Mouse (Mus musculus) forebrain, embryonic 16.5 days (tissue): ENCODE data around the gene Gkn3. TPM values are rescaled to one million over a fixed set of nuclear protein-coding genes. Genes with fewer than 3 reads are reported as not detected.

Source experiments
- ATAC-seq: fragments of 200-750 bp; cut with Nextera tagmentation; 2 replicates; pipeline ENCODE4 v1.8.0; 2017; ENCODE audit warnings: mild to moderate bottlenecking, moderate library complexity
- H3K27ac ChIP-seq: fragments of 300-500 bp; sonication (generic); 2 replicates; pipeline ENCODE4 v1.5.1; 2014; ENCODE audit warnings: low read length, control low read depth
- H3K27me3 ChIP-seq: fragments of 300-500 bp; sonication (generic); replicated peaks from 2 replicates; pipeline ENCODE4 v1.6.1; 2014; ENCODE audit warnings: low read length; ENCODE audit not compliant: control insufficient read depth, insufficient read depth
- H3K36me3 ChIP-seq: fragments of 300-500 bp; sonication (generic); 2 replicates; pipeline ENCODE4 v1.6.1; 2014; ENCODE audit not compliant: control insufficient read depth, insufficient read depth
- H3K4me1 ChIP-seq: fragments of 300-500 bp; sonication (generic); replicated peaks from 2 replicates; pipeline ENCODE4 v1.6.1; 2014; ENCODE audit warnings: low read length; ENCODE audit not compliant: control insufficient read depth, insufficient read depth
- H3K4me2 ChIP-seq: fragments of 300-500 bp; sonication (generic); 2 replicates; pipeline ENCODE4 v1.6.1; 2014; ENCODE audit warnings: mild to moderate bottlenecking, low read length, control low read depth
- H3K4me3 ChIP-seq: fragments of 300-500 bp; sonication (generic); replicated peaks from 2 replicates; pipeline ENCODE4 v1.5.1; 2014; ENCODE audit warnings: mild to moderate bottlenecking, low read length, control low read depth
- H3K9ac ChIP-seq: fragments of 300-500 bp; sonication (generic); replicated peaks from 2 replicates; pipeline ENCODE4 v1.6.1; 2014; ENCODE audit warnings: low read depth, low read length, control low read depth
- H3K9me3 ChIP-seq: fragments of 300-500 bp; sonication (generic); 2 replicates; pipeline ENCODE4 v1.6.1; 2016; ENCODE audit warnings: low read length; ENCODE audit not compliant: control insufficient read depth
- WGBS: fragments of 180-500 bp; shearing (Covaris S2); extraction: QIAGEN DNeasy Blood & Tissue Kit; methylation state at CpG from one replicate; pipeline ENCODE4 v1.1.7; 2014; 5-methylcytosine and 5-hydroxymethylcytosine counted together
- polyA plus RNA-seq: library from polyadenylated mRNA; unstranded; fragments of >200 nt; fragmentation: Nextera tagmentation; extraction: Ambion mirVana; gene quantifications from 2 replicates; pipeline ENCODE4 v1.2.1, GENCODE M21; 2015

Gene Gkn3
- polyA plus RNA-seq, 1 experiment from 2014 or later, result not detected

DNA sequence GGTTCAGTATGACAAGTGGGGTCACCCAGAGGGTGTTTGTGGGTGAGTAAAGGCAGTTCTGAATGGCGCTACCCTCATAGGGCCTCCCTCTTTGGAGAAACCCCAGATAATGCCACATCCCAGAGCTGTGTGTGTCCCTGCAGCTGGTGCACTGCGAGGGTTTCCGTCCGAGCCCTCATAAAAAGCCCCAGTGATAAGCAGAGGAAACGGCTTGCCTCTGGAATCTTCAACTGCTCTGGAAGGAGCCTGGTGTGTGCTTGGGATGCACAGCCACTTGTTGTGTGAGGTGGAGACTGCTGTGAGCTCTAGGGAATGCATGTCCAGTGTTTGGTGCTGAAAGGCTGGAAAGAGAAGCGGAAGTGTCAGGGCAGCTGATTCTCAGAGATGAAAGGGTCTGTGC, 12.7 kb upstream of the Gkn3 start:
- no peak for ATAC-seq
- H3K9me3 ChIP-seq, result no peaks in the 10 kb centered on the region
- H3K4me2 ChIP-seq, result no peak overlapping the region
- no peak overlapping the region for H3K9ac ChIP-seq
- H3K36me3 ChIP-seq, result no peaks in the 10 kb centered on the region
- H3K27ac ChIP-seq, result no peak overlapping the region
- H3K27me3 ChIP-seq, result no peaks in the 10 kb centered on the region
- no peaks in the 10 kb centered on the region; the same call in 1 of the 2 replicates for H3K4me1 ChIP-seq
- 87% methylated on average over 6 of the region's 6 CpGs for WGBS
- no peak overlapping the region for H3K4me3 ChIP-seq

DNA sequence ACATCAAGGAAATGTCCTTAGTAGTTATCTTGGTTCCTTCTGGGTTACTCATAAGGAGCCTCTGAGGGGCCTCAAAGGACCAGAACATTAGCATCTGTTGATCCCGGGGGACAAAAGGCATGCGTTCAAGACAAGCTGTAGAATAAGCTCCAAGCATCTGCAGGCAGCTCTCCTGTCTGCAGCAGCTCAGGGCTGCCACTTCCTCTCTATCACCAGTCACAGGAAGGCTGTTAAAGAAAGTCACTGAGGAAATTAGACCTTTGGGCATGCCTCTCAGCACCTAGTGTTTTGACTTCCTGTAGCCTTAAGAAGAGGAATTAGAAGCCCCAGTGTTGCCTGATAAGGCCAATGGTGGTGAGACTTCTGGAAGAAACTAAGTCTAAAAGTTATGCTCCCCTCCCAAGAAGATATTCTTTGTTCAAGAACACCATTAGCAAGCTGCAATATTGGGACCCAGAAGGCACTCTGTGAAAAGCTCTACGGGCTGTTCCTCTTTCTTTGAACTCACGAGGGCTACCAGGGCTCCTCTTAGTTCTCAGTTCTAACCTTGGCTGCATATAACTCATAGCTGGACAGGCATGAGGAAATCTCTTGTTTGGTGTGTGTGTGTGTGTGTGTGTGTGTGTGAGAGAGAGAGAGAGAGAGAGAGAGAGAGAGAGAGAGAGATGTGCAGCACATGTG, 11.3 kb upstream of the Gkn3 start:
- no peaks in the 10 kb centered on the region for H3K27me3 ChIP-seq
- 62% methylated on average over 4 of the region's 4 CpGs for WGBS
- no peak for ATAC-seq
- H3K27ac ChIP-seq, result no peak overlapping the region
- H3K9ac ChIP-seq, result no peak overlapping the region
- no peak overlapping the region for H3K4me2 ChIP-seq
- H3K36me3 ChIP-seq, result no peaks in the 10 kb centered on the region
- H3K4me3 ChIP-seq, result no peak overlapping the region
- no peaks in the 10 kb centered on the region; the same call in 1 of the 2 replicates for H3K4me1 ChIP-seq
- no peaks in the 10 kb centered on the region for H3K9me3 ChIP-seq

DNA sequence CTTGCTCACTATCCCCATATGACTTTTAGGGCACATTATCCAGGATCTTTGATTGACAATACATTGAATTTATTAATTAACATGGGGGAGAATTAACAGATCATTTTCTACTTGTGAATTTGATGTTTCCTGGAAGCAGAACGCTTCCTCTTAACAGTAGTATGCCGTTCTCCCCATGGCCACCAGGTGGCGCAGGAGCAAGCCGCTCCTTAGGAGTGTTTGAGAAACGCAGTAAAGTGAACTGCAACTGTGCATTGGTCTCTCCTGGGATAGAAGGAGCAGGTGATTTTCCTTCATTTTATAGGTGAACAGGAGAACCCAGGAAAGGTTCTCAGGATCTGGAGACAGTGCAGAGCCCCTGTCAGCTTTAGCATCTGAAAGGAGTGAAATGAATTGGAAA, 10.4 kb upstream of the Gkn3 start:
- Histone ChIP-seq H3K27me3 (no peaks in the 10 kb centered on the region), H3K9me3 (no peaks in the 10 kb centered on the region), H3K4me3 (no peak overlapping the region), H3K4me2 (no peak overlapping the region), H3K27ac (no peak overlapping the region), H3K4me1 (no peaks in the 10 kb centered on the region; the same call in 1 of the 2 replicates), H3K9ac (no peak overlapping the region), H3K36me3 (no peaks in the 10 kb centered on the region)
- no peak for ATAC-seq
- WGBS, result 2% methylated on average over 5 of the region's 5 CpGs

DNA sequence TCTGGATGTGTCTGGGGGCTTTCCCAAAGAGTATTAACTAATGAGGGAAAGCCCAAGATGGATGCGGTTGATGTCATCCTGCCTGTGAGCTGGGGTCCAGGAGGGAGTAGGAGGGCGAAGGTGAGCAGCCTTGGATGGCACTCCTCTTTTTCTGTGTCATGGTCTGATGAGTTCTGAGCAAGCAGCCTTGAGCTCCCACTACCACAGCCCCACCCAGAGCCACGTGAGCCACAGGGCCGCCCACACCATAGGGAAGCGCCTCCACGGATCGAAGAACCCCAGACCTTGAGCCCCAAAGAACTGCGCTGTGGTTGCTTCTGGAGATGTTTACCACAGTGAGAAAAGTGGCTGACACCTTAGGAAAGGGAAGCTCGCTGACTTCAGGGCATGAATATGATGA, 6.0 kb upstream of the Gkn3 start:
- WGBS, result 86% methylated on average over 9 of the region's 9 CpGs

DNA sequence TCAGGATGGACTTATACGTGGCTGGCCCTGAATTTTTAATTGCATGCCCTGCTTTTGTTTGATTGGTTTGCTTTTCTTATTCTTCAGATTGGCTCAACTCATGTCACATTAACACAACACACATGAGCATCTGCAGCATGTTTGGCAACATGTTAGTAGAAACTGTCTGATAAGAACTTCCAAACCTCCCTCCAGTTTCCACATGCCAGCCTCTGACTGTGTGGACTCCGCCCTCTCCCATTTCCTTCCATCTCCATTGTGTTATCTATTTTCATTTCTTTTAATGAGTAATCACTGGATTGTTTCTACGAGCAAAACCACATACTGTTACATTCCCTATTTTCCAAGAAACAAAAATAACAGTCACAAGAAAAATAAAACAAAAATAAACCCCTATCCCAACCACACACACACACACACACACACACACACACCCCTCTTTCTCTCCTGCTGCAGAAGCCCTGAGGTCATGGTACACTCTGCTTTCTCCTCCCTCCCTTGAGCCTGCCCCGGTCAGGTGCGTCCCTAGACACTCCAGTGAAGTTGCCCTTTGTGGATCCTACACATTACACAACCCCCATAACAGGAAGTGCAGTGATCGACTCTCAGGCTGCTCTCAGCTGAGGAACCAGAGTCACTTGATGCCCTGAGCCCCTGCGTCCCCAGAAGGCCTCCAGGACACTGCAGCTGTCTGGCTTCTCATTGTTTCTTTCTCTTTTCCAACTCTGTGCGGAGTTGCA, 4.9 kb upstream of the Gkn3 start:
- Histone ChIP-seq H3K27ac (no peak overlapping the region), H3K4me1 (no peaks in the 10 kb centered on the region), H3K4me3 (no peak overlapping the region), H3K9me3 (no peaks in the 10 kb centered on the region), H3K36me3 (no peaks in the 10 kb centered on the region), H3K9ac (no peak overlapping the region), H3K4me2 (no peak overlapping the region), H3K27me3 (no peaks in the 10 kb centered on the region)
- no peak for ATAC-seq
- WGBS, result 62% methylated on average over 8 of the region's 8 CpGs

More for the DNA sequence above, 6.0 kb upstream of the Gkn3 start:
- H3K9me3 ChIP-seq, result no peaks in the 10 kb centered on the region
- no peak for ATAC-seq
- H3K27me3 ChIP-seq, result no peaks in the 10 kb centered on the region
- H3K36me3 ChIP-seq, result no peaks in the 10 kb centered on the region
- H3K27ac ChIP-seq, result no peak overlapping the region
- H3K9ac ChIP-seq, result no peak overlapping the region
- H3K4me3 ChIP-seq, result no peak overlapping the region
- no peaks in the 10 kb centered on the region; the same call in 1 of the 2 replicates for H3K4me1 ChIP-seq
- no peak overlapping the region for H3K4me2 ChIP-seq

DNA sequence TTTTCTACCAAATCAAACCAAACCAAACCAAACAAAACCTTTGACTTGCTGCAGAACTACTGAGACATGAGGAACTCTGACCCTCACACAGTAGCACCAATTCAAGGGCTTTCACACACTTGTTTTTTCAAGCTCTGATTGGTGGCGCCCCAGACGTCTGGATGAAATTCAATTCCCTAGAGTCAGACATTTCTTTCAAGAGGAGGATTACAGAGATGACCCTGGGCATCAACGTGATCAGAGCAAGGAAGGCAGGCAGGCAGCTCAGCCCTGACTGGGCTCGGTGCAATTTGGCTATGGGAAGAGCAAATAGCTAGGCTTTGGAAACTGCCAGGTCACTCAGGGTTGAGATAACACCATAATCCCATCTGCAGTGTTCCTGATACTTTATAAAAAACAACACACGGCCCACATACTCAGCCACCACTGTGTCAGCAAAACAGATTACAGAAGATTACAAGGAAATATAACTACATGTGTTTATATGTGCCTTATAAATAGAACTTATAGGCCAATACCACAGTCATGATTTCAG, 787 bp upstream of the Gkn3 start:
- 0 out of 2 replicates have a peak, but pooled peaks cover 2% of the 10 kb centered on the region for H3K4me1 ChIP-seq
- 43% methylated on average over 5 of the region's 5 CpGs for WGBS
- H3K36me3 ChIP-seq, result no peaks in the 10 kb centered on the region
- H3K9me3 ChIP-seq, result no peaks in the 10 kb centered on the region
- H3K9ac ChIP-seq, result no peak overlapping the region
- H3K4me2 ChIP-seq, result no peak overlapping the region
- no peak for ATAC-seq
- H3K27ac ChIP-seq, result no peak overlapping the region
- no peak overlapping the region for H3K4me3 ChIP-seq
- no peaks in the 10 kb centered on the region for H3K27me3 ChIP-seq

DNA sequence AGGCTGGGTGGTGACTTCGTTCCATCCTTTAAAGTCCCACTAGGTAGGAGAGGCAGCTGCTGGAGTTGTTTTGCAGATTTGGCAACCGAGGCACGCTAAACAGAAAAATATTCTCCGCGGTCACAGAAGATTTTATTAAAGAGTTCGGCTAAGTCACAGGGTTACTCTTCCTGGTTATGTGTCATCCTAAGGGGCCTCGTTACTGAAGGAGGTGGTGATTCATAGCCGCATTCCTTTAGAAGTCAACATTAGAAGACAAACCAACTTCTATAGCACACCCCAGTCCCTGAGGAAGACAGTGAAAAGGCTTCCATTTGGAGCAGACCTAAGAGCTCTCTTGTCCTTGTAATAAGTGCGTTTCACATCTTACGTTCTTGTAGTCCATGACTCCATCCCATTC, 2.1 kb downstream of the Gkn3 start:
- no peak overlapping the region for H3K9ac ChIP-seq
- H3K9me3 ChIP-seq, result no peaks in the 10 kb centered on the region
- no peak for ATAC-seq
- no peak overlapping the region for H3K27ac ChIP-seq
- H3K27me3 ChIP-seq, result no peaks in the 10 kb centered on the region
- no peak overlapping the region for H3K4me2 ChIP-seq
- peaks cover 8% of the 10 kb centered on the region for H3K4me1 ChIP-seq
- H3K36me3 ChIP-seq, result no peaks in the 10 kb centered on the region
- no peak overlapping the region for H3K4me3 ChIP-seq
- WGBS, result 86% methylated on average over 10 of the region's 10 CpGs

DNA sequence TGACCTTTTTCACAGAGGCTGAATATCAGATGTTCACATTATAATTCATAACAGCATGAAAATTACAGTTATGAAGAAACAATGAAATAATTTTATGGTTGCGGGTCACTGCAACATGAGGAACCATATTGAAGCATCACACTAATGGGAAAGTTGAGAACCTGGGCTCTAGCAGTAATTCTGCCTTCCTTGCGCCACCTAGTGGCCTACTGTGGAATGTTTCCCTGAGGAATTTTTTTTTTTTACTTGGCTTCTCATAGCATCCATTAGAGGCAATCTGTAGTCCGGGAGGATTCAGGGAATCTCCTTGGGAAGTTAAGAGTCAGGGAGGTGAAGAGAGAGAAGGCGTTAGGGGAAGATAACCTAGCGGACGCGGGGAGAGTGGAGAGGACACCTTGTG, 2.5 kb downstream of the Gkn3 start:
- Histone ChIP-seq H3K9me3 (no peaks in the 10 kb centered on the region), H3K4me2 (no peak overlapping the region)
- 9% methylated on average over 7 of the region's 7 CpGs for WGBS

DNA sequence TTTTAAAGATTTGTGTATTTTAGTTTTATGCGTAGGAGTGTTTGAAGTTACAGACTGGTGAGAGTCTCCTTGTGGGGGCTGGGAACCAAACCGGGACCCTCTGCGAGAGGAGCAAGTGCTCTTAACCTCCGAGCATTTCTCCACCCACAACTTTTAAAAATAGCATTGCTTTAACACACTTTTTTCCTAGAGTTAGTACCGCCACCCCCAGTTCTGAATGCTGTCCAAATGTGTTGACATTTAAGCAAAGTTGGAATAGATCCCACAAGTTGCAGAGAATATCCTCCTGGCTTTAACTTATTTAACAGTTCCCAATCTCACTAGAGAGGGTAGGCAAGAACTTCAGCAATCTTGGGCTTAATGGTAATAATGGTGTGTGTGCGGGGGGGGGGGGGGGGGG, 4.0 kb downstream of the Gkn3 start:
- ATAC-seq, result no peak
- no peaks in the 10 kb centered on the region for H3K27me3 ChIP-seq
- no peaks in the 10 kb centered on the region for H3K36me3 ChIP-seq
- H3K4me1 ChIP-seq, result peaks cover 8% of the 10 kb centered on the region
- H3K9me3 ChIP-seq, result no peaks in the 10 kb centered on the region
- no peak overlapping the region for H3K9ac ChIP-seq
- H3K4me3 ChIP-seq, result no peak overlapping the region
- H3K27ac ChIP-seq, result no peak overlapping the region
- no peak overlapping the region for H3K4me2 ChIP-seq
- 50% methylated on average over 5 of the region's 6 CpGs for WGBS

More for the DNA sequence above, 2.5 kb downstream of the Gkn3 start:
- no peak overlapping the region for H3K4me3 ChIP-seq
- H3K4me1 ChIP-seq, result peaks cover 8% of the 10 kb centered on the region
- no peaks in the 10 kb centered on the region for H3K27me3 ChIP-seq
- H3K9ac ChIP-seq, result no peak overlapping the region
- H3K27ac ChIP-seq, result no peak overlapping the region
- no peak; the same call in 1 of the 2 replicates for ATAC-seq
- H3K36me3 ChIP-seq, result no peaks in the 10 kb centered on the region
